Mouse (Mus musculus): Measurements from ENCODE around the gene Kcng4. TPM values are rescaled to one million over a fixed set of nuclear protein-coding genes. Genes with fewer than 3 reads are reported as not detected.

The Kcng4 gene
- total and polyA plus RNA-seq, 2 experiments from 2014 or later = 0.90 to 1.5 TPM

GRCm38 (mm10) chr8:119669284-119669683, 33.8 kb upstream of the Kcng4 start:
- H3K4me2 ChIP-seq (ENCODE audit: low read depth) = no peak overlapping the region

GRCm38 (mm10) chr8:119668447-119668846, 33.0 kb upstream of the Kcng4 start:
- Histone ChIP-seq H3K36me3 (ENCODE audit: insufficient read depth) (no peaks in the 10 kb centered on the region), H3K27me3 (ENCODE audit: insufficient read depth, low read length) (no peaks in the 10 kb centered on the region), H3K4me3 (ENCODE audit: low read depth, low read length) (no peak overlapping the region), H3K9ac (no peak overlapping the region), H3K4me1 (ENCODE audit: insufficient read depth) (no peaks in the 10 kb centered on the region), H3K27ac (ENCODE audit: low read depth, low read length) (no peak overlapping the region), H3K9me3 (ENCODE audit: low read length) (no peaks in the 10 kb centered on the region), H3K4me2 (ENCODE audit: low read depth) (no peak overlapping the region)
- no peak for TF ChIP-seq CTCF (IDR thresholded peaks at IDR 0.05; ENCODE audit: low read depth)
- 59% methylated on average over 9 of the region's 9 CpGs for WGBS
- DNase-seq (no peak), ATAC-seq (no peak)

More at GRCm38 (mm10) chr8:119669284-119669683, 33.8 kb upstream of the Kcng4 start:
- ATAC-seq (no peak), DNase-seq (no peak)
- peak; percentile 23 for TF ChIP-seq CTCF (IDR thresholded peaks at IDR 0.05; ENCODE audit: low read depth)
- Histone ChIP-seq H3K9me3 (ENCODE audit: low read length) (no peaks in the 10 kb centered on the region), H3K27ac (ENCODE audit: low read depth, low read length) (no peak overlapping the region), H3K9ac (no peak overlapping the region), H3K4me1 (ENCODE audit: insufficient read depth) (no peaks in the 10 kb centered on the region), H3K4me3 (ENCODE audit: low read depth, low read length) (no peak overlapping the region), H3K36me3 (ENCODE audit: insufficient read depth) (no peaks in the 10 kb centered on the region), H3K27me3 (ENCODE audit: insufficient read depth, low read length) (no peaks in the 10 kb centered on the region)
- WGBS = 54% methylated on average over 12 of the region's 12 CpGs

GRCm38 (mm10) chr8:119666219-119666951, 30.9 kb upstream of the Kcng4 start, which contains the start of gene Wfdc1:
Gene Wfdc1 (plus strand): TSS chr8:119666365.
- no peak for DNase-seq
- Histone ChIP-seq H3K36me3 (ENCODE audit: insufficient read depth) (no peaks in the 10 kb centered on the region), H3K4me3 (ENCODE audit: low read depth, low read length) (no peak within 1 kb of the TSS), H3K4me1 (ENCODE audit: insufficient read depth) (no peaks in the 10 kb centered on the region), H3K9ac (no peak within 1 kb of the TSS), H3K9me3 (ENCODE audit: low read length) (no peaks in the 10 kb centered on the region), H3K27ac (ENCODE audit: low read depth, low read length) (no peak within 1 kb of the TSS), H3K27me3 (ENCODE audit: insufficient read depth, low read length) (no peaks in the 10 kb centered on the region), H3K4me2 (ENCODE audit: low read depth) (no peak within 1 kb of the TSS)
- no peak for TF ChIP-seq CTCF (IDR thresholded peaks at IDR 0.05; ENCODE audit: low read depth)
- WGBS = 25% methylated on average over 12 of the region's 14 CpGs
- ATAC-seq = no peak

DNA sequence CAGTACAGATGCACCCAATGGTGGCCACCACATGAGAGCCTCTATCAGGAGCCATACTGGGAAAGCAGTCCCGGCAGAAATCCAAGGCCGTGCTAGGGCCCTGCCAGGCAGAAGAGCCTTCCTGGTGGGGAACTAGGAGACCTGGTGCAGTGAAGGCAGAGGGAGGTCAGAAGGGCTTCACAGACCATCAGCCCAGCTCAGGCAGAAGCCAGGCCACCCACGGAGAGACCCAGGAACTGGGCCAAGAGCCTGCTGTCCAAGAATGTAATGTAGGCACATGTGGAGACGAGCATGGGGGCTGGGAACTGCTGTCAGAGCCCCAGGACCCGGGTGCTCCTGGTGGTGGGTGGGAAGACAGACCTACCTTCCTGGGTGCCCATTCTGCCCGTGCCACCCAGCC, 29.8 kb upstream of the Kcng4 start:
- no peak overlapping the region for H3K27ac ChIP-seq (ENCODE audit: low read depth, low read length)
- H3K36me3 ChIP-seq (ENCODE audit: insufficient read depth) = no peaks in the 10 kb centered on the region
- no peak overlapping the region for H3K4me3 ChIP-seq (ENCODE audit: low read depth, low read length)
- no peaks in the 10 kb centered on the region for H3K9me3 ChIP-seq (ENCODE audit: low read length)
- no peaks in the 10 kb centered on the region for H3K4me1 ChIP-seq (ENCODE audit: insufficient read depth)
- TF ChIP-seq CTCF (IDR thresholded peaks at IDR 0.05; ENCODE audit: low read depth) = no peak
- H3K9ac ChIP-seq = no peak overlapping the region
- DNase-seq = no peak
- H3K4me2 ChIP-seq (ENCODE audit: low read depth) = no peak overlapping the region
- no peak for ATAC-seq
- H3K27me3 ChIP-seq (ENCODE audit: insufficient read depth, low read length) = no peaks in the 10 kb centered on the region
- WGBS = 73% methylated on average over 6 of the region's 6 CpGs

DNA sequence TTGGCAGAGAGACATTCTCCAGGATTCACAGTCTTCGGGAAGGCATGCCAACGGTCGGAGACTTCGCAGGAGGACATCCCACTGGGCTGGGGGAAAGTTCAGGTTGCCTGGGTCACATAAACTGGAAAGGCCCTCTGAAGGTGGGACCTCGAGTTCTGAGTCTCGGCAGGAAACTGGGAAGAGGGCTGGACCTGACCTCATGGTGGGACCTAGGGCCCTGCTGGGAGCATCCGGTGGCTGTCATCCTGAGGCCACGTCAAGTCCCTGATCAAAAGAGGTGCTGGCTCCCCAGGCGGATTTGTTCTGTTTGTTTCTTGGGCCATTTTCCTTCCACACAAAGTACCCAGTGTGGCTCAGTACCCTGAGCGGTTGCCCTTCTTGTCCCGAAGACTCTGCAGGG, 28.0 kb upstream of the Kcng4 start:
- WGBS = 80% methylated on average over 11 of the region's 11 CpGs
- no peaks in the 10 kb centered on the region for H3K27me3 ChIP-seq (ENCODE audit: insufficient read depth, low read length)
- H3K27ac ChIP-seq (ENCODE audit: low read depth, low read length) = no peak overlapping the region
- no peaks in the 10 kb centered on the region for H3K9me3 ChIP-seq (ENCODE audit: low read length)
- ATAC-seq = no peak
- DNase-seq = no peak
- H3K4me2 ChIP-seq (ENCODE audit: low read depth) = no peak overlapping the region
- no peak overlapping the region for H3K9ac ChIP-seq
- no peaks in the 10 kb centered on the region for H3K36me3 ChIP-seq (ENCODE audit: insufficient read depth)
- no peaks in the 10 kb centered on the region for H3K4me1 ChIP-seq (ENCODE audit: insufficient read depth)
- no peak overlapping the region for H3K4me3 ChIP-seq (ENCODE audit: low read depth, low read length)
- no peak for TF ChIP-seq CTCF (IDR thresholded peaks at IDR 0.05; ENCODE audit: low read depth)

GRCm38 (mm10) chr8:119661892-119662291, 26.4 kb upstream of the Kcng4 start:
- H3K27me3 ChIP-seq (ENCODE audit: insufficient read depth, low read length) = no peaks in the 10 kb centered on the region
- no peaks in the 10 kb centered on the region for H3K4me1 ChIP-seq (ENCODE audit: insufficient read depth)
- H3K27ac ChIP-seq (ENCODE audit: low read depth, low read length) = no peak overlapping the region
- no peak for ATAC-seq
- H3K4me3 ChIP-seq (ENCODE audit: low read depth, low read length) = no peak overlapping the region
- TF ChIP-seq CTCF (IDR thresholded peaks at IDR 0.05; ENCODE audit: low read depth) = no peak
- H3K36me3 ChIP-seq (ENCODE audit: insufficient read depth) = no peaks in the 10 kb centered on the region
- no peaks in the 10 kb centered on the region for H3K9me3 ChIP-seq (ENCODE audit: low read length)
- no peak overlapping the region for H3K9ac ChIP-seq
- WGBS = 60% methylated on average over 6 of the region's 6 CpGs
- H3K4me2 ChIP-seq (ENCODE audit: low read depth) = no peak overlapping the region
- DNase-seq = no peak

DNA sequence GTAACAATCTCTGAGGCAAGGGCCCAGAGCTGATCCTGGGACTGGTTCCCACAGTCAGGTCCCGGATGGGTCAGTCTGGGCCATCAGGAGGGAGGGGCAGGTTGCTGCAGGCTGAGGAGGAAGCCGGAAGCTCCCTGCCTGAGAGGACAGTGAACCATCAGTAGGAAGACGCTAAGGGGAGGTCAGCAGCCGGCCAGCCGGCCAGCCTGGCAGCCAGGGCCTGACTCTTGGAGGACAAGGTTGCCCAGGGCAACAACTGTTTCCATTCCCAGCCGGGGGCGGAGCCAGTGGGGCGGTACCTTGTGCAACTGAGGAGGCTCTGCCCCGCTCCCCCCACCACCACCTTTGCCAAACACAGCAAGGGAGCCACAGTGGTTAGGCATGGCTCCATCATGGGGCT, 25.6 kb upstream of the Kcng4 start:
- WGBS = 9% methylated on average over 9 of the region's 9 CpGs
- ATAC-seq = peak; percentile 65
- H3K27ac ChIP-seq (ENCODE audit: low read depth, low read length) = no peak overlapping the region

More for the DNA sequence above, 25.6 kb upstream of the Kcng4 start:
- no peak overlapping the region for H3K9ac ChIP-seq
- peak; percentile 13 for DNase-seq
- no peaks in the 10 kb centered on the region for H3K27me3 ChIP-seq (ENCODE audit: insufficient read depth, low read length)
- H3K4me2 ChIP-seq (ENCODE audit: low read depth) = no peak overlapping the region
- no peaks in the 10 kb centered on the region for H3K36me3 ChIP-seq (ENCODE audit: insufficient read depth)
- no peak for TF ChIP-seq CTCF (IDR thresholded peaks at IDR 0.05; ENCODE audit: low read depth)
- no peaks in the 10 kb centered on the region for H3K9me3 ChIP-seq (ENCODE audit: low read length)
- H3K4me3 ChIP-seq (ENCODE audit: low read depth, low read length) = no peak overlapping the region
- no peaks in the 10 kb centered on the region for H3K4me1 ChIP-seq (ENCODE audit: insufficient read depth)

Data from forebrain, postnatal 0 days (tissue).